Mouse (Mus musculus) frontal cortex, postnatal 36 days (tissue): ENCODE results near the gene Usp47.
A peak's percentile ranks its signal among the peaks of the same experiment; 100 is the strongest.

Experiments
- DNase-seq, 2 experiments: peaks; one replicate each; pipeline ENCODE4 v3.0.0; 2022; ENCODE audit warnings: low spot score in 2 of 2

Gene Usp47

DNA sequence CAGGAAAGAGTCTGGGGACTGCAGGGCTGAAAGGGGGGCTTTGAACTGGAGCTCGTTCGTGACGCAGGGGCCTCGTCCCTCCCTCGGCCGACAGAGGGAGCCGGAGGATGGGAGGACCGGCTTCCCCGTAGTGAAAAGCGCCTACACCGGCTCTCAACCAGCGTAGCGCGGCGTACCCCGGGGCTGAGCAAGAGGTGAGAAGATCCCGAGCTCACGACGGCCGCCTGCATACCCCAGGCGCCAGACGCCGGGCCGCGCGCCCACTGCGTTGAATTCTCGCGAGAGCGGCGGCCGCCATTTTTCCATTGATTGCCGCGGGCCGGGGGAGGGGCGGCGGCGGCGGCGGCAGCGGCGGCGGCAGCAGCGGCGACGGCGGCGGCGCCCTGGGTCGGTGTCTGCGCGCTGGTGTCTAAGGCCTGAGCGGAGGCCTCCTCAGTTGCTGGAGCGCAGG is at the start of gene Usp47:
TSS of gene Usp47 (plus strand) at position 355 of the 451 bp plus-strand sequence.
- DNase-seq: peak; percentile 77 to 87

DNA sequence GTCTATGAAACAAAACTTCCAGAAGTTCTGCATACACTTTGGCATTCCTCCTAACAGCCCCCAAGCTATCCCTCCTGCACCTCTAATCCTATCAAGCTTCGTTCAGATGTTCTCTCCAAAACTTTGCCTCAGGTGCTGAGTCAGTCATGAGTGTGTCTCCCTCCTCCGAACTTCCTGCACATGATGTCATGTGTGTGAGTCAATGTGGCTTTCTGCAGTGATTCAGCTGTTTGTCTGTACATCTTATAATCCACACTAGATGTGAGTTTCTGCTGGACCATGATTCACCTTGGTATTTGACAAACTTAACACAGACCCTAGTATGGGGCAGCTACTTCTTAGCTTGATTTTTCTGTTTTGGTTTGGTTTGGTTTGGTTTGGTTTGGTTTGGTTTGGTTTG is 46.9 kb upstream of the Usp47 start:
- DNase-seq: no peak

DNA sequence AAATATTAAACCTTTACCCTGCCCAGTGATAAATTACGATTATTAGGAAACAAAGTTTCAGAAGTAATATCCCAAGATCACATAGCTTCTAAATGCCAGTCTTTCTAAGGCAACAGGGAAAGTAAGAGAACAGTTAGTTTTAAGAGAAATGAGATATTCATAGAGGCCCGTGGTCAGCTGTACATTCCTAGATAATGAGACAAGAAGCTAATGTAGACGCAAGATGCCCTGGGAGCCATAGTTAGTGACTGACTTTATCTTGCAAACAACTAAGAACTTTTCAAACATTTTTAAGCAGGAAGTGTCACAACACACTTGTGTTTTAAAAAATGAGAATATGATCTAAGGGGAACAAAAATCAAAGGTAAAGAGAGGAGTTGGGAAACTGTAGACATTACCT is 45.4 kb upstream of the Usp47 start:
- no peak for DNase-seq

DNA sequence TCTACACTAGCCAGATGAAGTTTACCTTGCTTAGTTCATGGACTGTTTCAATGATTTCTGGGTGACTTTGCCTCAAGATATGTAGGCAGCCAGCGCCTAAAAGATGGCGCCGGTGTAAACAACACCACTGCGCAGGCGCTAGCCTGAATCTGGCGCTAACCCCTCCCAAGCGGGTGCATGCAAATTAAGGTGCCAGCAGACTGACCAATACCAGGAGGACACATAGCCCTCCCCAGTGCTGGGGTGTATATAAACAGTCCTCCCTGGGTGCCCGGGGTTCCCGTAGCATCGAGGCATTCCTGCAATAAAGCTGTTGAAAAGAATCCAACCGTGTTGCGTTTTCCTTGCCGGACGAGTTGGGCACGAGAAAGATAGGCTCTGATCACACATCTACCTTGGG is 41.0 kb upstream of the Usp47 start:
- DNase-seq: no peak

DNA sequence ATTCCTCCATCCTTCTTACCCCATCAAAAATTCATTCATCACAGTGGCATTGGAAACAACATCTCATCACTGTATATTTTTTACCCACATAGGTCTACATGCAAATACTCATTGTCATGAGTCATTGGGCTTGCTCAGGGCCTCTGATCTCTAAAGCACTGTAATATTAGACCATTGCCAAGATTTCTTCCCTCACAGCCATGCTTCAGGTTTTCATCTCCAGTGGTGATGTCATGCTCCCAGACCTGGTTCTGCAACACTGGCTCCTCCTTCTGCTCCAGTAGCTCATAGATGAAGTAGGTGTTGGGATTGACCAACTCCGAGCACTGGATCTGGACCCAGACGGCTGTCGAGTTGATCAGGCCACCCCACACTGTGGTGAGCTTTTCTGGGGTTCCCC is 38.8 kb upstream of the Usp47 start:
- DNase-seq: no peak

DNA sequence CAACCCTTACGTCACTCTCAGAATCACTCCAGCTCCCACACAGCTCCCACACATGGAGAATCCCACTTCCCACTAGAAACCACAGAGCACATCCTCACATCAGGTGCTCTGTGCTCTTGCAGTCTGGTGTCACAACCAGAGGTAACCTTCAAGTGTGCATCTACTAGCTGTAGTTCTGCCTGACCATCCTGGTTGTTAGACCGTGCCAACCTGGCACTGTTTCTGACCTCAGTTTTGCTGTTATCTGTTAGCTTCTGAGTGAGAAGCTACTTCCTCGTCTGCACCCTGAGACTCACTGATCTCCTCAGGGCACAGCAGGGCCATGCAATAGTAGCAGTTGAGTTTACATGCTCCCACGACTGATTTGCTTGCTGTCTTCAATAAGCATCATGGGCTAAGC is 38.0 kb upstream of the Usp47 start:
- DNase-seq: no peak

DNA sequence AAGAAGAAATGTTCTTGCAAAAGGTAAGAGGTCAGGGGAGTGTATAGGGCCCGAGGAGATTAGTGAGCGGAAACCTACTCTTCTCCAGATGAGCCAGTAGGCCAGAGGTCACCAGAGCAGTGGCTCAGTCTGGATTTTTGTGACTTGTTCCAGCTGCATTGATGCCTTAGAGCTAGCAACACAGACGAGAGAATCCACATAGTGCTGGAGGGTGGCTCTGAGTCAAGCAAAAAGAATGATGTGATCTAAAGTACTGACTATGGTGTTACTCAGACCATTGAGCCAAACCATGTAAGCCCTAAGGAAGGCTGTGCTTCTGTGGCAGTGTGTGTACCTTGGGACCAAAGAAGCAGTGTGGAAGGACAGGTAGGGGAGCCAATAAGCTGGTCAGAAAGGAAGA is 36.4 kb upstream of the Usp47 start:
- DNase-seq: no peak

DNA sequence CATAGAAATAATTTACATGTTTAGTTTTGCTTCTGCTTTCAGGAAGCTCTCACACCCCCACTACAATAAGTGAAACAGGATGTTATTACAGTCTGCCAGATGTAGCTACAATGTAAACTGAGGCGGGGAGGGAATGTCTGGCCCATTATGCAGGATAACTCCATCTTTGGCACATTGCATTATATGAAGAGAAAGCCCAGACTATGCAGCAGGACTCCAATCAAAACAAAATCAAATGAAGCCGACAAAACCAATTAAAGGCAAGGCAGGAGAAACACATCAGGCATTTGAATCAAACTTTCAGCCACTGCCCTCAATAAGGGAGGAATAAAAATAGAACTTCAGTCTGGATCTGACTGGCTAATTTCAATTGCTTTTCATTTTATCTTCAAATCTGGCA is 25.9 kb upstream of the Usp47 start:
- no peak for DNase-seq

DNA sequence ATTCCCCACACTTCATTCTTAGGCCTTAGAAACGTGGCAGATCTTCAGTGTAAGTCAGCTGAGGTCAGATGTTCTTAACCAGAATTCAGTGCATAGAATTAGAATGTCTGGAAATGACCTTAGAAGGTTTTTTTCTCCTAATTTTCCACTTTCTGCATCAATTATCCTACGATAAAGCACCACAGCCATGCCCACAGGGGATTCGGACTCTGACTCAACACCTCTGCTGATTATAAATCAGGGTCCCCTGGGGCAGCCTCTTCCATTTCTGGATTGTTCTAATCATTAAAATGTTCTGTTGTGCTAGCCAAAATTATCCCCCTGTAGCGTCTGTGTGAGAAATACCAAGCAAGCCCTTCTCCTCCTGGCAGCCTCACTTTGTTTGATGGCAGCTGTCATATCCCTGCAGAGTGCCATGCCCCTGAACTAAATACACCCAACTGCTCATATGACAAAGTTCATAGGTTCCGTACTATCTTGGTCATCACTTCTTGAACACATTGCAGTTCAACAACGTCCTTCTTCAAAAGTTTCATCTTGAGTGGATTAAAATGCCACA is 24.8 kb upstream of the Usp47 start:
- DNase-seq: no peak

DNA sequence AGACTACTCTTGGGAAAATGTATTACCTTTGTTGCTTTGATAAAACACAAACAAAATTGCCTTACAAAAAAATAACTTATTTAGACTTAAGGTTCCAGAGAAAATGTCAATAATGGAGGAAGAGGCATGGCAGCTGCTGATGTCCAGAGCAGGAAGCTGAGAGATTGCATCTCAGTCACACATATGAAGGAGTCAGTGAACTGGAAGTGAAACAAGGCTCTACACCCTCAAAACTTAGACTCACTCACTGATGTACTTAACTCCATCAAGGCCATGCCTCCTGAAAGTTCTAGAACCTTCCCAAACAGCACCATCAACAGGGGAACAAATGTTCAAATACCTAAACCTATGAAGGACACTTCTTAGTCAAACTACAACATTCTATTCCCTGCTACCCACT is 23.9 kb upstream of the Usp47 start:
- no peak for DNase-seq

DNA sequence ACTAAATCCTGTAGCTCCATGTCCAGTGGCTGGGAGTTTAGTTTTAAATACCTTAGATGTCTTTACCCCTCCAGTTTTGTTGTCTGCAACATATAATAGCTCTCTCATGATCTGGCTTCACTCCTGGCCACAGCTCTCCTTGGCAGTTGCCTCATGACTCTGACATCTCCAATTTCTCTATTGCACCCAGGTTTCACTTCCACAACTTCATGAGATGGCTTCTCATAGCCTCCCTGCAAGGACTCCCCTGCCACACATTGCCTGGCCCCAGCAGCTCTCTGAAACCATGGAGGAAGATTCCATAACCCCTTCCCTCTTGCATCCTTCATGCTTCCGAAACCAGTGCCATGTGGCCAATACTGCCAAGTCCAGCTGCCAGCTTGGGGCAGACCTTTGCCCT is 23.1 kb upstream of the Usp47 start:
- no peak for DNase-seq

DNA sequence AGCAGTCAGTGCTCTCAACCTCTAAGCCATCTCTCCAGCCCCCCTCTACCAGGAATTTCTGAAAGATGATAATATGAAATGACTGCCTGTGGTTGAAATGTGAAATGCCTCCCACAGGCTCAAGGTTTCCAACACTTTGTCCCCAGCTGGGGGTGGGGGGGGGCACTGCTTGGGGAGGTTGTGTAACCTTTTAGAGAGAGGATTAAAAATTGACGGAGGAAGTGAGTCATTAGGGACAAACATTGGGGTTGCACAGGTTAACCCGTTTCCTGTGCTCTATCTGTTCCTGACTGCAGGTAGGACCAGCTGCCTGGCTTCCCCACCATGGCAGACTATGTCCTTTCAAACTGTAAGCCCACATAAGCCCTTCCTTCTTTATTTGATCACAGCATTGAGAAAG is 12.8 kb upstream of the Usp47 start:
- DNase-seq: no peak

DNA sequence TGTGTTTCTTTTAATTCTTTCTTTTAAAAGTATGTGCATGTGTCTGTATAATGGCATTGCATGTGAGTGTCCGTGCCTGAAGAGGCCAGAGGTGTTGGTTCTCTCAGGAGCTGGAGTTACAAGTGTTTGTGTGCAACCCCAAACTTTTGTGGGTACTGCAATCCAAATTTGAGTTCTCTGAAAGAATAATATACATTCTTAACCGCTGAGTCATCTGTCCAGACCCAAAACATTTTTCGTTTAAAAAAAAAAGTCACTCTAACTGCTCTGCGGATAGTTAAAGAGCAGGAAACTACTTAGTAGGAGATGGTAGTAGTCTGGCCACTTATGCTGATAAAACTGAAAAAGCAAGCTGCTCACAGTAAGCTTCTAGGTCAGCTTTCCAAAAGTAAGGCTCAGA is 12.3 kb upstream of the Usp47 start:
- DNase-seq: no peak

DNA sequence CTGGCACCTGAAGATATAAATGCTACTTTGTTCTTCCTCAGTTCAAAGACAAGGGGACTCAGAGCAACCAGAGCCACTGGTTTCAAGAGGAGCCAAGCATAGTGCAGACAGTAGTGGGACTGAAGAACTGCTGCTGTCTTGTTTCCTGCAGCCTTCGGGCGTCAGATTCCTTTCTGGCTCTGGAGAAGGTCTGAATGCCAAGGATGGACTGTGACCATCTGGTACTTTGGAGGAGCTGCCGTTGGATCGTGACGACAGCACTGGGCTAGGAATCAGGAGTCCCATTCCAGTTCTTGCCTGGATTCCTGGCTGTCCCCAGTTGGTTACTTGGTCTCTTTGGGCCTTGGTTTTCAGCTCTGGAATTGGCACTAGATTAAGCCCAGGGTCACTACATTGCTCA is 11.2 kb upstream of the Usp47 start:
- DNase-seq: peak in 1 of 2 experiments; percentile 19

DNA sequence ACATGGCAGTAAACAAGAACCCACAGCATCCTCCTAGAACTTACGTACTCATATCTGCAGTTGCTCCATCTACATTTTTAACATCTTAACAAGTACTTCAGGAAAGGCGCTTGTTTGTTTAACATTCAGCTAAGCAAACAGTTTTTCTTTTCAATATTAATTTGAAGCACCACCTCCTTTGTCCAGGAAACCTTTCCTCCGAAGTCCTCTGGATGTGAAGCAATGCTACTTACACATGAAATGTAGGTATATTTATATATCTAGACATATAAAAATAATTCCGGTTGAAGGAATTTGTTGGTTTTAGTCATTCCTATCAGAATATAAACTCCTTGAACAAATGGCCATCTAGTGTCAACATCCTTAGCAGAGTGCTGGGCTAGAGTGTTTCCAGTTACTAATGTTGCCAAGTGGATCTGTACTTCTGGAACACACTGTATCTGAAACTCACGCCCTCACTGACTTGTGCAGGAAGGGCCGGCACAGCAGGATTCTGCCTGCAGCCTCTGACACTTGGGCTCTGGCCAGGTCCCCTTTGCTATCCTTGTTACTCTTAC is 10.6 kb upstream of the Usp47 start:
- DNase-seq: no peak

DNA sequence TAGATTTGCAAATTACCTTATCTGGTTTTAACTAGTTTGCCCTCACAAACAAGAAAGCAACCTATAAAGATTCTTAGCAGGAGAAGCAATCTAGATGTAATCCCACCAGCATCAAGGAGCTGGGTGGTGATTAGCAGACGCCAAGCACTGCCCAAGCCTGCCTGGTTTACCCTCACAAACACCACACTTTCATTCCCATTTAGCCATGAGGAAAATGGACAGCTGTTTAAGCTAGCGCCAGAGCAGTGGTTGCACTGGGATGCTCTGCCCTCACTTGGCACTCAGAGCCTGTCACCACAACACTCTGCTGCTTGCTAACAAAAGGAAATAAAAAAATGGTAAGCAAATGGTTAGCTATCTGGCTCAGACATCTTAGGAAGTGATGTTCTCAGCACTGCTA is 9.2 kb upstream of the Usp47 start:
- no peak for DNase-seq

DNA sequence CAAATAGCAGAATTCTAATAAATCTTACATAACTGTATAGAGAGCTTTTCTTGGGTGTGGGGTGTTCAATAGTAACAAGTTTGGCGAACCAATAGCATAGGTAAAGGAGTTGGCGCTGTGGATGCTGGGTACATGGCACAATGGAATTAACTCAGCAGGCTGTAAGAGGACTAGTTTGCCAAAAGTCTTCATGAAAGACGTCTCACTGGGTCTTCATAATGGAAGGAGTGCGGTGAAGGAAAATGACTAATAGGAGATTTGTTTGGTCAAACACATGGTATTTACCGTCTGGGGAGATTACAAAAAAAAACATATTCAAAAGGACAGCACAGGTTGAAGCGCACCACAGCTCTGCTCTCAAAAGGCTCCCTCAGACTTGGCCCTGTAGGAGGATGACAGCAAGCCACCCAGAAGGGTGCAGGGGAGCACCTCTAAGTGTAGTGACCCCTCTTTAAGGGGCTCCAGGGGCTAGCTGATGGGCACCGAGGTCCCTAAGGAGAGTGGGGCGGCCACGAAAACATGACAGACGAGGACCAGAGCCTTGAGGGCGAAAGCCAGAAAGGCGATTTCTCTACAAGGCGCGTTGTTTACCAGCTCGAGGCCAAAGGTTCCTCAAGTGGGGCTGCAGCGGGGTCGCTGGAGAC is 676 bp upstream of the Usp47 start:
- DNase-seq: peak in 1 of 2 experiments; percentile 23

DNA sequence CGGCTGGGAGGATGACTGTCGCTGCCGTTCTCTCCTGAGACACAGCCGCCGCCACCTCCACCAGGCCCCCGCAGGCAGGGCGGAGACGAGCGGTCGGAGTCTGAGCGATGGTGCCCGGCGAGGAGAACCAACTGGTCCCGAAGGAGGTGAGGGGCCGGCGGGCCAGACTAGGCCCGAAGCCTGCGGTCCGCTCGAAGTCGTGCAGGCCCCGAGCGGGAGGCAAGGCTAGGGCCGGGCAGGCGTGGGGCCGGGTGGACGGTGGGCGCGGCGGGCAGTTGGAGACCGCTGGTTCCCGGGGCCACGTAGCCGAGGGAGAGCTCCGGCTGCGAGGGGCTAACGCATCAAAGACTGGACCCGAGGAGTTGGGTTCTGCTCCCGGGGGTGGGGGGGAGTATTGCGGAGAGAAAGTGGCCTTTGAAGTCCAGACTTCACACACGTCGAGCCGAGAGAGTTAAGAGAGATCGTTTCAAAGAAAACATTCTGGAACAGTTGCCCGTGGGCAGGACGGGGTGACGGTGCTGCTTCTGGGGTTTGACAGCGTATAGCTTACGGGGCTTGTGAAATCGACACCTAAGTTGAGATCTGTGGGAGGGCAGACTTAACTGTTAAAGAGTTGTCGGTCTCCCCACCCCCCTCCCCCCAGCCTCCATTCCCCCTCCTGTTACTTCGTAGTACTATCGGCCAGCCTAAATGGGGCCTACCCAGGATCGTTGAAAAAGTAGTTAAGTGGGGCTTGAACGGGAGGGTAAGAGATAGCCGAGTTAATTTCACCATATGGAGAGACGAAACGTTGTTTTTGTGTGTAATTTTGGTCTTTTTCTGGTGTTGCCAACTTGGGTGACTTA is 519 bp downstream of the Usp47 start:
- DNase-seq: peak in 1 of 2 experiments; percentile 65

DNA sequence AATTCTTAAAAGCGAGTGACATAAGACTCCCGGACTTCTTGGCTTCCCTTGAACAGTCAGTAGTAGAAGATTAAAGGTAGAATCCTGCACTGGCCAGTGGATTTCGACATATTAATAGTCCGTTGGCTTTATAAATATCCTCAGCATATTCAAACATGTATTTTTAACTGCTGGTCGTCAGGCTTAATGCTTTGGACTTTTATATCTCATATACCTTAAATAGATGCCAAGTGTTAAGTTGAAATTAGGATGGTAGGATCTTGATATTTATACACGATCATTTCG is 1.1 kb downstream of the Usp47 start:
- DNase-seq: no peak

DNA sequence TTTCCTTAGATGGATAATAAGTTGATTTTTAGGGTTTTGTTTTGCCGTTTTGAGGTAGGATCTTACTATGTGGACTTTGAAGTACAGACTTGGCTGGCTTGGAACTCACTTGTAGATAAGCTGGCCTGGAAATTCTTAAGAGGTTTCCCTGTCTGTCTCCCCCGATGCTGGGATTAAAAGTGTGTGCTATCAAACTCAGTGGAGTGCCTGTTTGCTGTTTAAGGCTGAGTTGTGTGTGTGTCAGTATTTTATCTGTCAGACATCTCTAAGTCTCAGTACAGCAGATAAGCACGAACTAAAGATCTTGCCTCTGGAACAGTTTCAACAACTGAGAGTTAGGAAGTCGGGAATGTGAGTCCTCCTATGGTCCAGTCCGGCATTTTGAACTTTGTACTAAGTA is 1.6 kb downstream of the Usp47 start:
- DNase-seq: no peak

DNA sequence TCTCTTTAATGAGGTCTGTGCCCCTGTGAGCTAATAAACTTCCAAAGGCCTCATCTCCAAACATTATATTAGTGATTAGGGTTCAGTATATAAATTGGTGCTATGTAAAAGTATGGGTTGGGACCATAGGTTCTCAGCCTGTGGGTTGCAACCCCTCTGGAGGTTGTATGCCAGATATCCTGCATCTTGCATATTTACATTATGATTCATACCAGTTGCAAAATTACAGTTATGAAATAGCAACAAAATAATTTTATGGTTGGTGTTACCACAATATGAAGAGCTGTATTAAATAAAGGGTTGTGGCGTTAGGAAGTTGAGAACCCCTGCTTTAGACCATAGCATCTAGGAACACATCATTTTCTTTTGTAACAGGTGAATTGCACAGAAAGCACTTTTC is 7.3 kb downstream of the Usp47 start:
- DNase-seq: no peak

DNA sequence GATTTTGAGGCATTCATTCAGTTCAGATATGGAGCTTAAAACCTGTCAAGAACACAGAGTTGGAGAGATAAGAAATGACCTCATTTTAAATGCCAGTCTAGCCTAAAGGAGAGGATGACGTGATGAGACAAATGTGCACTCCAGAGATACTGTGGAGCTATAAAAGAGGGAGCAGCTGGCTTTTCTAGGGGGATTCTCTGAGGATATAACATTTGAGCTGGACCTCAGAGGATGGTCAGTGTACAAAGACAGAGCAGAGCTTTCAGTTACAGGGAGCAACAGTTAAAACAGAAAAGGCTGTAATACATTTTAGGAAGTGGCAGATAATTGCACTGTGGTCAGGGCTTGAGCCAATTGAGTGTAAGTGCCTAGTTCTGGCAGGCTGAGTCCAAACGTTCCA is 12.5 kb downstream of the Usp47 start:
- no peak for DNase-seq

DNA sequence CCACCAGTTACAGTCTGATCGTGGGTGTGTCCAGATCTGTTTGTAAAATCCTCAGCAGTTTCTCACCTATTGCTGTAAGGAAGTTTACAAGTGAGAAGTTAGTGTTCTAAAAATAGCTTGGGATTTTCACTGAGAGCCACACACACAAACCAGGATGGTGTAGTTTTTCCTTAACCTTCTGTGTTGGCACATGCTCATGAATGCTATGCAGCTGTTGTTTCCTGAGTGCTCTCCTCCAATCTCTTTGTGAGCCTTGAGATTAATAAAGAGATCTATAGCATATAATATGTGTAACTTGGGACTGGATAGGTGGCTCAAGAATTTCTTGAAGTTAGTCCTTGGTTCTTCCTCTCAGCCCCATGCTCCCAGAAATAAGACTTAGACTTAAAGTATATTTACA is 13.3 kb downstream of the Usp47 start:
- DNase-seq: no peak
